Mouse (Mus musculus): ENCODE results near the gene Hist2h4. TPM values are rescaled to one million over a fixed set of nuclear protein-coding genes. Genes with fewer than 3 reads are reported as not detected.

The Hist2h4 gene
- polyA plus RNA-seq, 1 experiment from 2014 or later, result 2.1 TPM

DNA sequence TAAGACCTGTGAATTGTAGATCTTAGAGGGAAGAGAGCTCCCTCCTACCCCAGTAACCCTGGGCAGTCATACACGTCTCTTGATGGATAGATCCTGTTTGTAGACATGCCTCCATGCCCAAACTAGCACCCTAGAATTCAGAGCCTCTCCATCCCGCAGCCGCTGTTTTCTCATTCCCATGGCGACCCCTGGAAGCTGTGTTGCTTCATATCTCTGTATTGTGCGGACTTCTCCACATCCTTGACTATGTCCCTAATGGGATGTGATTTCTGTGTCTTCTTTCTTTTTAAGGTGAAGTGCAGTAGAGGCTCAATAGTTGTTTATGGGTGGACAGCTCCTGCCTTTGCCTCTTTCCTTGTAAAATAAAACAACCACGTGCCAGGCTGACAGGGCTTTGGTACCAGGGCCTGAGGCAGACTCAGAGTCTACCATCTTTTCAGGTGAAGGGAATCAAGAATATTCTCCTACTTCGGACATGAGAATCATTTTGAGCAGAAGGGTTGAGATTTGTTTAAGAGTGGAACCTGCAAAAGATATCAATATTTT is 1.4 kb upstream of the Hist2h4 start:
- WGBS, result 78% methylated on average over 7 of the region's 7 CpGs
- H3K27ac ChIP-seq, result peak overlapping the region; percentile 97
- no peaks in the 10 kb centered on the region for H3K9me3 ChIP-seq
- no peak for DNase-seq (ENCODE audit: low spot score)
- H3K27me3 ChIP-seq (ENCODE audit: insufficient read depth, poor library complexity, severe bottlenecking), result no peaks in the 10 kb centered on the region
- H3K36me3 ChIP-seq, result no peaks in the 10 kb centered on the region
- peaks cover 32% of the 10 kb centered on the region for H3K4me1 ChIP-seq
- H3K4me3 ChIP-seq, result peak overlapping the region; percentile 64

- Histone ChIP-seq H3K4me1 (peaks cover 32% of the 10 kb centered on the region), H3K4me3 (peak overlapping the region; percentile 64), H3K27me3 (ENCODE audit: insufficient read depth, poor library complexity, severe bottlenecking) (no peaks in the 10 kb centered on the region), H3K9me3 (no peaks in the 10 kb centered on the region), H3K36me3 (no peaks in the 10 kb centered on the region), H3K27ac (peak overlapping the region; percentile 97)
- peak; percentile 82 for DNase-seq (ENCODE audit: low spot score)
- WGBS, result 13% methylated on average over 27 of the region's 27 CpGs
These were observed 670 bp upstream of the Hist2h4 start for GRCm38 (mm10) chr3:96263558-96264403.

DNA sequence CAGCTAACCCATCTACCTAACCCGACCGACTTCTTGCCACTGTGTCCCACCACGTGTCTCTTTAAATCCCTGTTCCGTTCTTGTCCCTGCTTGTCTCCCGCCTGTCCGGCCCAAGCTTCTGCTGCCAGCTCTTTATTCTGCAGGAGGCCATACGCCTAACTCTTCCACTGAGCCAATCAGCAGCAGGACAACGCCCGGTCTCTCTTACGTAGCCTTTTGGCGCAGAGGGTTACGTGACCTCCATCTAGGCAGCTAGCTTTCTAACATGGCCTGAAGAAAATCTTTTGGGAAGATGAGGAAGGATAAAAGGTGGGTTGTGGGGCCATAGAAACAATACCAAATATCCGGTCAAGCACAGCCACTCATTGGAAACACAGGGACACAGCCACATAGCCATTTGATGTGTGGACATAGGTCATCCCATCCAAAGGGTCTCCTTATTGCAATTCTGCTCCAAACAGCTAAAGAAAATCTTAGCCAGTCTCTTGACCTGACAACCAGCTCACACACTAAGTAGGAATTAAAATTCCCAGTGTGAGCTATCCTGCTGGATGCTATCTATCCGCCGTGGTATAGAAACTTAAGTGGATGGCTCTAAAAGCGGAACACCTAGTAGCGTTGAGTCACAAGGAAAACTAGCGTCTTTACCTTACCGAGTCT is 765 bp downstream of the Hist2h4 start:
- peak; percentile 94 for DNase-seq (ENCODE audit: low spot score)
- Histone ChIP-seq H3K27me3 (ENCODE audit: insufficient read depth, poor library complexity, severe bottlenecking) (no peaks in the 10 kb centered on the region), H3K4me3 (peak overlapping the region; percentile 64), H3K9me3 (no peaks in the 10 kb centered on the region), H3K4me1 (peaks cover 25% of the 10 kb centered on the region), H3K27ac (peak overlapping the region; percentile 97), H3K36me3 (no peaks in the 10 kb centered on the region)
- WGBS, result under 1% methylated on average over 19 of the region's 19 CpGs

GRCm38 (mm10) chr3:96261623-96262022 is 1.5 kb downstream of the Hist2h4 start:
- Histone ChIP-seq H3K27ac (peak overlapping the region; percentile 97), H3K36me3 (no peaks in the 10 kb centered on the region), H3K4me3 (peak overlapping the region; percentile 64; the same call in 1 of the 2 replicates), H3K27me3 (ENCODE audit: insufficient read depth, poor library complexity, severe bottlenecking) (no peaks in the 10 kb centered on the region), H3K4me1 (peaks cover 25% of the 10 kb centered on the region), H3K9me3 (no peaks in the 10 kb centered on the region)
- 64% methylated on average over 3 of the region's 3 CpGs for whole genome bisulfite sequencing
- no peak for DNase-seq (ENCODE audit: low spot score)

GRCm38 (mm10) chr3:96260220-96260619 is 2.9 kb downstream of the Hist2h4 start:
- Histone ChIP-seq H3K9me3 (no peaks in the 10 kb centered on the region), H3K4me3 (no peak overlapping the region), H3K4me1 (peaks cover 32% of the 10 kb centered on the region), H3K27me3 (ENCODE audit: insufficient read depth, poor library complexity, severe bottlenecking) (no peaks in the 10 kb centered on the region), H3K27ac (no peak overlapping the region), H3K36me3 (no peaks in the 10 kb centered on the region)
- WGBS, result 80% methylated on average over 5 of the region's 5 CpGs
- DNase-seq (ENCODE audit: low spot score), result no peak

DNA sequence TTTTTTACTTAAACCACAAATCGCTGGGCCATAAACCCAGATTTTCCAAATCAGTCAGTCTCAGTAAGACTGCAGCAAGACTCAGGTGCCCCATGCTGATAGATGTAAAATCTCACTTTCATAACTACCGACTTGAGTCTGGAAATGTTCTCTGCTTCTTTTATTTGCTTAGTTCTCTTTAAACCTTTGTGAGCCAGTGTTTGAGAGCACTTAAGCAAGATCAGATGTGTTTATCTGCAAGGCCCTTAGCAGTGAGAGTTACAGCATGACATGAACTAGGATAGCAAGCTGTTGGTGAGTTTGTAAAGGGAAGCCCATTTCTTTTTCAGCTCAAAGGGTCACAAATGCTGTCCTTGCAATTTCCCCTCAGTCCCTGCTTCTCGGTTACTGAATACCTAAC is 5.9 kb downstream of the Hist2h4 start:
- no peaks in the 10 kb centered on the region for H3K9me3 ChIP-seq
- DNase-seq (ENCODE audit: low spot score), result no peak
- H3K27ac ChIP-seq, result no peak overlapping the region
- WGBS, result 72% methylated on average over 3 of the region's 3 CpGs
- H3K27me3 ChIP-seq (ENCODE audit: insufficient read depth, poor library complexity, severe bottlenecking), result no peaks in the 10 kb centered on the region
- peaks cover 20% of the 10 kb centered on the region for H3K4me1 ChIP-seq
- H3K4me3 ChIP-seq, result no peak overlapping the region
- H3K36me3 ChIP-seq, result no peaks in the 10 kb centered on the region

DNA sequence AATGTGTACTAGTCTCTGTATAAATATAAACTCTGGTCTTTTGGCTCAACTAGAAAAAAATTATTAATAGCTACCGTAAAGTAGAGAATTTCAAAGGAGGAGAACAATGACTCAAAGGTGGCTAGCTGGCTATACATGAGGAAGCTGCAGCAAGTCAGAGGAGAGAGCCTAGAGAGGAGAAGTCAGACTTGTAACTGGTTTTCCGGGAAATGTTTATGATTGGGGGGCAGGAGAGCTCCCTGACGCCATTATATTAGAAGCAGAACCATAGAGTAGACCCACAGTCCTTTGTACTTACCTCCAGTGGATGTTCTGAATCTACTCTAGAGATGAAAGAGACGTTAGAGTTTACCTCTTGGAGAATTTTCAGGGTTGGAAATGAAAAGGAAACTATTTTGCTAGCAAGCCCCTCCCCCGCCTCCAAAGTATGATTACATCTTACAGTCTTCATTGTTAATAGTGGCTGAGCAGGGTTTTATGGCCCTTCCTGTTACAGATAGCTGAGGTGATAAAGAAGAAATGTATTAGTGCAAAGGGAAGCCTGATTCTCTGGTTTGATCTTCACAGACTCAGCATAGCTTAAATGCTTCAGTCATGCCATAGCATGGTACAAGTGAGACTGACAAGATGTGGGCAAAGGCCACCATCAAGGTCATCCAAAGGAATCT is 7.1 kb downstream of the Hist2h4 start:
- Histone ChIP-seq H3K4me3 (no peak overlapping the region), H3K9me3 (no peaks in the 10 kb centered on the region), H3K36me3 (no peaks in the 10 kb centered on the region), H3K27me3 (ENCODE audit: insufficient read depth, poor library complexity, severe bottlenecking) (no peaks in the 10 kb centered on the region), H3K4me1 (peaks cover 13% of the 10 kb centered on the region), H3K27ac (no peak overlapping the region)
- DNase-seq (ENCODE audit: low spot score), result no peak
- 76% methylated on average over 5 of the region's 5 CpGs for WGBS

DNA sequence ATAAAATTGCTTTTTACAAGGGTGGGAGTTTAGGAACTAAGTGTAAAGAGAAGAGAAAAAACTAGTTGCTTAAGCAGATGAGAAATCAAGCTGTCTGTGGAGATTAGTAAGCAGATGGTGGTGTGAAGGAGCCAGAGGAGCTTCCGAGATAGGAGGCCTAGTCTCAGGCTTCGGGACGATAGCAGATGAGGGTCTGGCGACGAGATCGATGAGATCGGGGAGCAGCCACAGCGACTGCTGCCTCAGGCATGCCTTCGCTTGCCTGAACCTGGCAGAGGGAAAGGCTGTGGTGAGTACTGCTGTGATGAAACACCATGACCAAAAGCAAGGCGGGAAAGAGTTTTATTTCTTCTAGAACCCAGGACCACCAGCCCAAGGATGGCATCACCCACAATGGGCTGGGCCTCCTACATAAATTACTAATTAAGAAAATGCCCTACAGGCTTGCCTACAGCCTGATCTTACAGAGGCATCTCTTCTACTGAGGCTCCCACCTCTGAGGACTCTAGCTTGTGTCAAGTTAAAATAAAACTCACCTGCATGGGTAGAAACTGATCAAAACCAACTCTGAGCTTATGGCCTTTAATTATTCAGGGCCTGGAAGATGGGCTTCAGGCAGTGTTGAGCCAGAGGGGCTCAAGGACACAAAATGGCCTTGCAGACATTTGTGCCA is 8.3 kb downstream of the Hist2h4 start:
- no peaks in the 10 kb centered on the region for H3K36me3 ChIP-seq
- H3K4me1 ChIP-seq, result peaks cover 20% of the 10 kb centered on the region
- WGBS, result 25% methylated on average over 10 of the region's 10 CpGs
- H3K27me3 ChIP-seq (ENCODE audit: insufficient read depth, poor library complexity, severe bottlenecking), result no peaks in the 10 kb centered on the region
- H3K27ac ChIP-seq, result peak overlapping the region; percentile 69
- H3K9me3 ChIP-seq, result no peaks in the 10 kb centered on the region
- peak; percentile 88 for DNase-seq (ENCODE audit: low spot score)
- peak overlapping the region; percentile 17; the same call in 1 of the 2 replicates for H3K4me3 ChIP-seq

- H3K36me3 ChIP-seq, result no peaks in the 10 kb centered on the region
- H3K27ac ChIP-seq, result no peak overlapping the region
- no peak overlapping the region for H3K4me3 ChIP-seq
- H3K9me3 ChIP-seq, result no peaks in the 10 kb centered on the region
- H3K4me1 ChIP-seq, result peaks cover 40% of the 10 kb centered on the region
- 87% methylated on average over 3 of the region's 3 CpGs for WGBS
- no peaks in the 10 kb centered on the region for H3K27me3 ChIP-seq (ENCODE audit: insufficient read depth, poor library complexity, severe bottlenecking)
- DNase-seq (ENCODE audit: low spot score), result no peak
These were observed 11.3 kb downstream of the Hist2h4 start for GRCm38 (mm10) chr3:96251787-96252186.

- DNase-seq (ENCODE audit: low spot score), result no peak
- Histone ChIP-seq H3K4me3 (no peak overlapping the region), H3K4me1 (peaks cover 34% of the 10 kb centered on the region), H3K27ac (no peak overlapping the region), H3K27me3 (ENCODE audit: insufficient read depth, poor library complexity, severe bottlenecking) (no peaks in the 10 kb centered on the region), H3K9me3 (no peaks in the 10 kb centered on the region), H3K36me3 (no peaks in the 10 kb centered on the region)
- WGBS, result 71% methylated on average over 3 of the region's 3 CpGs
These were observed 12.2 kb downstream of the Hist2h4 start for GRCm38 (mm10) chr3:96250890-96251289.

DNA sequence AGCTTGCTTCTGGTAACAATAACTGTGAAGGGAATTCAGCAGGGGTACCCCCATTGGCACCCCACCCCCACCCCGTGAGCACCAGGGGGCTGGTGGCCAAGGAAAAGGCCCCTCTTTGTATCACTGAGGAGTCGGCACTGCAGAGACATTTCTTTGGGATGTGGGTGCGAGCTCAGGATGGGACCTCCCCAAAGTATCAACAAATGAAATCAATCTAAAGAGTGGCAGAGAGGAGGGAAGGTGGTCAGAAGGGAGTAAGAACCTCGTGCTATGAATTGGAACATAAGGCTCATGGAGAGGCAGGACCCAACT is 14.1 kb downstream of the Hist2h4 start:
- no peaks in the 10 kb centered on the region for H3K27me3 ChIP-seq (ENCODE audit: insufficient read depth, poor library complexity, severe bottlenecking)
- H3K27ac ChIP-seq, result peak overlapping the region; percentile 64
- WGBS, result 45% methylated on average over 4 of the region's 4 CpGs
- H3K4me1 ChIP-seq, result peaks cover 34% of the 10 kb centered on the region
- peak overlapping the region; percentile 59; the same call in 1 of the 2 replicates for H3K4me3 ChIP-seq
- no peaks in the 10 kb centered on the region for H3K36me3 ChIP-seq
- no peaks in the 10 kb centered on the region for H3K9me3 ChIP-seq
- DNase-seq (ENCODE audit: low spot score), result no peak

DNA sequence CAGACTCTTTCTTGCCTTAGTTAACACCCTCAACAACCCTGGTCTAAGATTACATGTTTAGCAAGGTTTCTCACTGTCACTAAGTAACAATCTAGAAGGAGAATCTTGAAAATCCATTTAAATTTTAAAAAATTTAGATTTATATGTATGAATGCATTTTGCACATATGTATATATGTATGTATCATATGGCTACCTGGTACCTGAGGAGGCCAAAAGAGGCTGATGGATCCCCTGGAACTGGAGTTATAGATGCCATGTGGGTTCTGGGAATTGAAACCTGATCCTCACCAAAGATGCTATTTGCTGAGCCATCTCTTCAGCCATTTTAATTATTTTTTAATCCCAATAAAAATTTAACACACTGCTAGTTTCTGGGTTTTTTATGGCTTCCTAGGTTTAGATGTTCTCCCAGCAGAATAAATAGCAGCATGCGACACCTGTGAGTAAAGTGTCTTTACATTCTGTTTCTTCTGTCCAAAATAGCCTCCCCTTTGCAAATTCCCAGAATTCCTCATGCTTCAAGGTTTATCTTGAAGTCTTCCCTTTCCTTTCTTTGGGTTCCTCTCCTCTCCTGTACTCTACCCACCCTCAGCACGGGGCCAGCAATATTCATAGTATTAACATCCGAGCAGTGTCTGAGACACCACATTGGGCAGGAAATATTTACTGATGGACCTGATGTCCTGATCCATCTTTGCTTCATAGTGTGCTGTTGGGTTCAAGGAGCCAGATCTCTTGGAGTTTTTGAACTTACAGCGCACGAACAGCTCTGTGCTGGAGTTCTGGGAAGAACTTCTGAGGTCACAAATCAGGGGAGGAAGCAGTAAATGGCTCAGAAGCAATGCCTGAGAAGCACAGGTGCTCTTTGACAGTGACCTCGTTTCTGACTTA is 14.7 kb downstream of the Hist2h4 start:
- no peaks in the 10 kb centered on the region for H3K36me3 ChIP-seq
- H3K27me3 ChIP-seq (ENCODE audit: insufficient read depth, poor library complexity, severe bottlenecking), result no peaks in the 10 kb centered on the region
- WGBS, result 40% methylated on average over 6 of the region's 6 CpGs
- peak overlapping the region; percentile 59 for H3K4me3 ChIP-seq
- no peak for DNase-seq (ENCODE audit: low spot score)
- peak overlapping the region; percentile 87 for H3K27ac ChIP-seq
- H3K9me3 ChIP-seq, result no peaks in the 10 kb centered on the region
- peaks cover 39% of the 10 kb centered on the region for H3K4me1 ChIP-seq

All from heart, embryonic 10.5 days (tissue).